Comparison of ENCODE assay signal across 18 mouse cellular contexts in the genomic region with DNA sequence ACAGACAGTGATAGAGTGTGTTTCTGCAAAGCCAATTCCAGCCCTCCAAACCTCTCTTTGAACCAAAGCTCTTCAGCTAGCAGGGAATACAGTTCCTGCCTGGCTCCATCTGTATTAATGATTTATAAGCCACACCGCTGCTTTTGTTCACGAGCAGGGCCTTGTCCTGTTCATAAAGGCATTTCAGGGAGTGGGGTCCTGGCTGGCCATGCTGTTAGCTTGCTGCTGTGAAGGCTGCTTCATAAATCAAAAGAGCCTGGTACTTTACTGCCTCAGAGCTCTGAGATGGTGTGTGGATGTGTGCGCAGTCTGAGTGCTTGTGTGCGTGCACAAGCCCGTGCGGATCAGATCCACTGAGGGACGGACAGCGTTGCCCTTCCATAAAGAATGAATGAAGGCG.
DNase-seq lines count a peak whose midpoint lies in the region; ATAC-seq lines count a peak whose summit lies in the region.
"Had no signal": no experiment of that assay in that cellular context is flagged by ENCODE, and none has a peak within 500 bp of the region (broad histone marks: within the 10 kb centered on the region; RNA-seq: fewer than 3 reads in every experiment).

No protein-coding gene starts in this region.

- H3K4me3 ChIP-seq in kidney, embryonic 15.5 days (replicated peaks), result no peak overlapping the region
- no peak overlapping the region for H3K4me3 ChIP-seq in hindbrain, embryonic 14.5 days (replicated peaks; ENCODE audit: low read length)
- no peak overlapping the region for H3K4me3 ChIP-seq in midbrain, embryonic 14.5 days (replicated peaks; ENCODE audit: low read depth, low read length)
- H3K4me3 ChIP-seq: embryonic facial prominence, embryonic 12.5 days; megakaryocyte, embryonic 14.5 days had no signal

- H3K4me2 ChIP-seq in kidney, embryonic 15.5 days, result no peak overlapping the region
- H3K4me2 ChIP-seq in hindbrain, embryonic 14.5 days (replicated peaks), result peak overlapping the region; percentile 32
- 0 out of 2 replicates have a peak overlapping the region, but pooled peaks have one; percentile 11 for H3K4me2 ChIP-seq in midbrain, embryonic 14.5 days (ENCODE audit: low read length)
- H3K4me2 ChIP-seq: embryonic facial prominence, embryonic 12.5 days had no signal

- H3K36me3 ChIP-seq in kidney, embryonic 15.5 days, result no peaks in the 10 kb centered on the region
- H3K36me3 ChIP-seq in hindbrain, embryonic 14.5 days (replicated peaks; ENCODE audit: control insufficient read depth, insufficient read depth), result no peaks in the 10 kb centered on the region
- H3K36me3 ChIP-seq in midbrain, embryonic 14.5 days (ENCODE audit: control insufficient read depth, insufficient read depth, low read length), result no peaks in the 10 kb centered on the region
- H3K36me3 ChIP-seq: embryonic facial prominence, embryonic 12.5 days; G1E had no signal

- ATAC-seq in kidney, embryonic 15.5 days (replicated peaks; ENCODE audit: low FRiP score), result peak; percentile 72
- 0 out of 2 replicates have a peak, but pooled peaks have one; percentile 31 for ATAC-seq in hindbrain, embryonic 14.5 days (ENCODE audit: low FRiP score)
- ATAC-seq in midbrain, embryonic 14.5 days (ENCODE audit: low FRiP score, low TSS enrichment), result no peak

- H3K27ac ChIP-seq in kidney, embryonic 15.5 days, result peak overlapping the region; percentile 29; the same call in 1 of the 2 replicates
- peak overlapping the region; percentile 57 for H3K27ac ChIP-seq in hindbrain, embryonic 14.5 days
- peak overlapping the region; percentile 42 for H3K27ac ChIP-seq in midbrain, embryonic 14.5 days (replicated peaks; ENCODE audit: low read depth, low read length)
- H3K27ac ChIP-seq: embryonic facial prominence, embryonic 12.5 days; liver, embryonic 14.5 days had no signal

- H3K9ac ChIP-seq in kidney, embryonic 15.5 days, result no peak overlapping the region
- peak overlapping the region; percentile 35; the same call in 1 of the 2 replicates for H3K9ac ChIP-seq in hindbrain, embryonic 14.5 days
- no peak overlapping the region; the same call in 1 of the 2 replicates for H3K9ac ChIP-seq in midbrain, embryonic 14.5 days (replicated peaks; ENCODE audit: low read length)
- H3K9ac ChIP-seq: embryonic facial prominence, embryonic 12.5 days; liver, embryonic 14.5 days had no signal

- peaks cover 28% of the 10 kb centered on the region for H3K4me1 ChIP-seq in kidney, embryonic 15.5 days
- H3K4me1 ChIP-seq in hindbrain, embryonic 14.5 days (replicated peaks; ENCODE audit: control insufficient read depth, insufficient read depth, low read length), result peaks cover 46% of the 10 kb centered on the region
- peaks cover 34% of the 10 kb centered on the region for H3K4me1 ChIP-seq in midbrain, embryonic 14.5 days (ENCODE audit: control insufficient read depth, insufficient read depth, low read length)
- H3K4me1 ChIP-seq: megakaryocyte, embryonic 14.5 days had no signal

- DNase-seq in kidney, postnatal 14 days, result no peak
- peak; percentile 34 for DNase-seq in forelimb bud, embryonic 11.5 days (ENCODE audit: low read depth, low spot score)
- DNase-seq in hindbrain, embryonic 14.5 days (ENCODE audit: low spot score), result no peak
- DNase-seq in midbrain, embryonic 14.5 days, result peak; percentile 48
- no peak for DNase-seq in layer of hippocampus, postnatal 36 days
- DNase-seq in heart, adult 9 months (ENCODE audit: low spot score in 2 of 2), result no peak
- DNase-seq in urinary bladder, adult 2 months (ENCODE audit: low spot score), result no peak
- DNase-seq: adrenal gland, adult 8-10 months; cerebellum, postnatal 10 days; kidney, adult 2 months; lung, postnatal 10 days; right cerebral cortex, adult 18-20 months; thymus, adult 2 months had no signal

- no peaks in the 10 kb centered on the region for H3K9me3 ChIP-seq in kidney, embryonic 15.5 days (replicated peaks)
- H3K9me3 ChIP-seq in hindbrain, embryonic 14.5 days (ENCODE audit: control insufficient read depth, low read length), result no peaks in the 10 kb centered on the region
- H3K9me3 ChIP-seq in midbrain, embryonic 14.5 days (ENCODE audit: control insufficient read depth, low read length), result no peaks in the 10 kb centered on the region
- H3K9me3 ChIP-seq: embryonic facial prominence, embryonic 12.5 days had no signal

- 40% methylated on average over 9 of the region's 9 CpGs for WGBS in kidney, embryonic 15.5 days
- WGBS in hindbrain, embryonic 14.5 days, result 45% methylated on average over 9 of the region's 9 CpGs
- 64% methylated on average over 9 of the region's 9 CpGs for WGBS in midbrain, embryonic 14.5 days

- H3K27me3 ChIP-seq in kidney, embryonic 15.5 days, result 0 out of 2 replicates have a peak, but pooled peaks cover 2% of the 10 kb centered on the region
- H3K27me3 ChIP-seq in hindbrain, embryonic 14.5 days (ENCODE audit: control insufficient read depth, insufficient read depth, low read length), result no peaks in the 10 kb centered on the region
- no peaks in the 10 kb centered on the region; the same call in 1 of the 2 replicates for H3K27me3 ChIP-seq in midbrain, embryonic 14.5 days (ENCODE audit: control insufficient read depth, insufficient read depth, low read length)
- H3K27me3 ChIP-seq: embryonic facial prominence, embryonic 12.5 days; megakaryocyte, embryonic 14.5 days had no signal

Comparison
In these comparisons a context has a peak if more than half of its experiments do, and no peak if none do; other contexts are left out.
1. DNase-seq: peak in forelimb bud, embryonic 11.5 days (single experiment) and midbrain, embryonic 14.5 days (single experiment); none in kidney, postnatal 14 days (single experiment), hindbrain, embryonic 14.5 days (single experiment), layer of hippocampus, postnatal 36 days (0 of 2), heart, adult 9 months (0 of 2) and urinary bladder, adult 2 months (single experiment).
2. Peak in every context shown above with its lines, with median percentiles within 50 percentile points of each other: H3K27ac ChIP-seq.